Mouse (Mus musculus) liver, embryonic 14.5 days (tissue): ENCODE measurements at regions not wholly inside any gene's neighbourhood (a gene's known extent, or its start where the extent isn't known, plus 50 kb on each side); places are given as distances from the start of the nearest gene placed in this dataset.
A peak's percentile ranks its signal among the peaks of the same experiment; 100 is the strongest.

Experiments
- ATAC-seq: fragments of 200-750 bp; cut with Nextera tagmentation; 2 replicates; pipeline ENCODE4 v1.8.0; 2017; ENCODE audit warnings: moderate number of reproducible peaks, mild to moderate bottlenecking, moderate library complexity; ENCODE audit not compliant: insufficient read depth
- DNase-seq, 3 experiments: peaks; one replicate each; pipeline ENCODE4 v3.0.0-alpha.2; 2012 to 2013; ENCODE audit warnings: low read depth in 3 of 3, low spot score in 3 of 3
- H3K27ac ChIP-seq: fragments of 300-500 bp; sonication (generic); 2 replicates; pipeline ENCODE4 v1.5.1; 2014; ENCODE audit warnings: moderate library complexity, mild to moderate bottlenecking, control low read depth, inconsistent platforms
- H3K27me3 ChIP-seq: fragments of 300-500 bp; sonication (generic); 2 replicates; pipeline ENCODE4 v1.6.1; 2014; ENCODE audit warnings: mild to moderate bottlenecking, low read length, moderate library complexity; ENCODE audit not compliant: control insufficient read depth, insufficient read depth
- H3K36me3 ChIP-seq: fragments of 300-500 bp; sonication (generic); replicated peaks from 2 replicates; pipeline ENCODE4 v1.6.1; 2014; ENCODE audit warnings: low read depth; ENCODE audit not compliant: control insufficient read depth, insufficient read depth
- H3K4me1 ChIP-seq, 2 experiments: fragments of 200-500 bp in 1 of 2; fragments of 300-500 bp in 1 of 2; sonication (generic) in 1 of 2; replicated peaks; 2 replicates each; pipeline ENCODE4 v1.6.1; 2012 to 2014; ENCODE audit warnings: antibody characterized with exemption in 1 of 2, inconsistent platforms in 1 of 2, low read length in 1 of 2; ENCODE audit not compliant: control insufficient read depth in 2 of 2, insufficient read depth in 2 of 2
- H3K4me2 ChIP-seq: fragments of 300-500 bp; sonication (generic); 2 replicates; pipeline ENCODE4 v1.6.1; 2014; ENCODE audit warnings: low read depth, mild to moderate bottlenecking, control low read depth, moderate library complexity
- H3K4me3 ChIP-seq, 2 experiments: fragments of 200-500 bp in 1 of 2; fragments of 300-500 bp in 1 of 2; sonication (generic) in 1 of 2; 2 replicates each; pipeline ENCODE4 v1.5.1; 2012 to 2014; ENCODE audit warnings: low read depth in 2 of 2, low read length in 2 of 2, mild to moderate bottlenecking in 2 of 2, control low read depth in 1 of 2, inconsistent platforms in 1 of 2, moderate library complexity in 1 of 2; ENCODE audit not compliant: insufficient read depth in 1 of 2
- H3K9ac ChIP-seq: fragments of 300-500 bp; sonication (generic); replicated peaks from 2 replicates; pipeline ENCODE4 v1.6.1; 2014; ENCODE audit warnings: mild to moderate bottlenecking, control low read depth, moderate library complexity
- H3K9me3 ChIP-seq: fragments of 300-500 bp; sonication (generic); 2 replicates; pipeline ENCODE4 v1.6.1; 2016; ENCODE audit warnings: low read length, mixed read lengths; ENCODE audit not compliant: control insufficient read depth
- CTCF ChIP-seq: IDR thresholded peaks from 2 replicates; pipeline ENCODE4 v1.5.1; 2016; ENCODE audit warnings: antibody characterized with exemption, low read depth, control low read depth
- EP300 ChIP-seq: IDR thresholded peaks from 2 replicates; pipeline ENCODE4 v1.6.1; 2016; ENCODE audit warnings: antibody characterized with exemption, low read depth
- WGBS: fragments of 180-500 bp; shearing (Covaris S2); extraction: QIAGEN DNeasy Blood & Tissue Kit; methylation state at CpG from one replicate; pipeline ENCODE4 v1.1.7; 2014; ENCODE audit not compliant: insufficient replicate concordance; 5-methylcytosine and 5-hydroxymethylcytosine counted together

DNA sequence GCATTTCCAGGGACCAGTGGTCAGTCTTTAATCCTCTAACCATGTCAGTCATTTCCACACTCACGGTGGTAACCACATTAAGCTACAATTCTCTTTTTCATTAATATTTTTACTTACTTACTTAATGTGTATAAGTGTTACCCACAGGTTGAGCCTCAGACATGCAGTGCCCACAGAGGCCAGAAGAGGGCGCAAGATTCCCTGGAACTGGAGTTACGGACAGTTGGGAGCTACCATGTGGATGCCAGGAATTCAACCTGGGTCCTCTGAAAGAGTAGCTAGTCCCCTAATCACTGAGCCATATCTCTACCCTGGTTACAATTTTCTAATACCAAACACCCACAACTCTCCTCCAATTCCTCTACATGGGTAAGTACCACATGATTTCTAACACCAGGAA is 420.5 kb downstream of the Lrig3 start:
- H3K9ac ChIP-seq = no peak overlapping the region
- 52% methylated on average over 3 of the region's 3 CpGs for WGBS
- H3K36me3 ChIP-seq = no peaks in the 10 kb centered on the region
- ATAC-seq (no peak), DNase-seq (no peak)
- no peak overlapping the region for H3K4me3 ChIP-seq
- H3K9me3 ChIP-seq = no peaks in the 10 kb centered on the region
- H3K27ac ChIP-seq = no peak overlapping the region
- peak; percentile 43; the same call in 1 of the 2 replicates for TF ChIP-seq CTCF
- TF ChIP-seq EP300 = no peak
- no peaks in the 10 kb centered on the region for H3K27me3 ChIP-seq
- no peak overlapping the region for H3K4me2 ChIP-seq
- no peaks in the 10 kb centered on the region for H3K4me1 ChIP-seq

GRCm38 (mm10) chr10:126385644-126386043 is 419.7 kb downstream of the Lrig3 start:
- Histone ChIP-seq H3K27ac (no peak overlapping the region), H3K4me2 (no peak overlapping the region), H3K9ac (no peak overlapping the region), H3K4me1 (no peaks in the 10 kb centered on the region), H3K27me3 (no peaks in the 10 kb centered on the region), H3K4me3 (no peak overlapping the region), H3K9me3 (no peaks in the 10 kb centered on the region), H3K36me3 (no peaks in the 10 kb centered on the region)
- DNase-seq (no peak), ATAC-seq (no peak)
- 71% methylated on average over 6 of the region's 6 CpGs for WGBS
- TF ChIP-seq CTCF = no peak
- TF ChIP-seq EP300 = no peak

DNA sequence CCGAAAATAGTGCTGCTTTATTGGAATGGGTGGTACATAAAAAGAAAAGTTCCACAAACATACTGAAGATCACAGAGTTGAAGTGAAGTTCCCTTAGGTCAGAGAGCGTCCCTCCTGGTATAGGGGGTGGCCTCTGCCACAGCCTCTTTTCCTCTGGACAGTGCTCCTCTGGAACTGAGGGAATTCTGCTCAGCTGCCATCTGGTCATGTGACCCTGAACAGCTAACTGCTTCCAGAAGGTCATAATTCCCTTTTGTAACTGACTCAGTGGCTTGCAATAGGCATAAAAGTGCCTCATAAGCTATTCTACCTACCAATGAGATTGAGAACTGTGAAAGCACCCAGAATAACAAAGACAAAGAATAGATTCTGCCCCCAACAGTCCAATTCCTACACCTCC is 414.4 kb downstream of the Lrig3 start:
- H3K9me3 ChIP-seq = no peaks in the 10 kb centered on the region
- H3K9ac ChIP-seq = no peak overlapping the region
- DNase-seq (no peak), ATAC-seq (no peak)
- no peaks in the 10 kb centered on the region for H3K36me3 ChIP-seq
- H3K4me1 ChIP-seq = no peaks in the 10 kb centered on the region
- no peak overlapping the region for H3K27ac ChIP-seq
- H3K27me3 ChIP-seq = no peaks in the 10 kb centered on the region
- 50% methylated on average over 2 of the region's 2 CpGs for WGBS
- H3K4me3 ChIP-seq = no peak overlapping the region
- no peak overlapping the region for H3K4me2 ChIP-seq
- TF ChIP-seq CTCF (no peak), EP300 (no peak)

DNA sequence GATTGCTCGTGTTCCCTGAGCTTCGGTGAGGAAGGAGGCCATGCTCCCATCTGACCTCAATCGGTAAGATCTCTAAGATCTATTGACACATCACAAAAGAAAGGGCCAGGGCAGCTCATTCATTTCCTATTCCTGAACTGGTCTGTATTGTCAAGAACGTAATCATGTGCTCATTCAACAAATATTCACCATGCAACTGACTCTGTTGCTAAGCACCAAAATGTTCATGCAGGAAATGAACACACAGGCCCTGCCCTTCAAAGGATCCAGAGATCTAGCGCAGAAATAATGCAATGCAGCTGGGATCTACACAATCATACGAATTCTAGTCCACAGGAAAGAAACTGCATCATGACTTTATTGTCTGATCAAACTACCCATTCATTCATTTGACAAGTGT is 413.3 kb downstream of the Lrig3 start:
- no peaks in the 10 kb centered on the region for H3K27me3 ChIP-seq
- no peak for DNase-seq
- ATAC-seq = no peak
- WGBS = 38% methylated on average over 6 of the region's 6 CpGs
- no peaks in the 10 kb centered on the region for H3K9me3 ChIP-seq
- no peak overlapping the region for H3K9ac ChIP-seq
- no peak overlapping the region for H3K27ac ChIP-seq
- no peak overlapping the region for H3K4me2 ChIP-seq
- no peak for TF ChIP-seq EP300
- no peak for TF ChIP-seq CTCF
- H3K36me3 ChIP-seq = no peaks in the 10 kb centered on the region
- H3K4me3 ChIP-seq = no peak overlapping the region
- H3K4me1 ChIP-seq = no peaks in the 10 kb centered on the region

- no peak overlapping the region for H3K4me2 ChIP-seq
- no peak for DNase-seq
- 55% methylated on average over 6 of the region's 6 CpGs for WGBS
- H3K4me3 ChIP-seq = no peak overlapping the region
- H3K27me3 ChIP-seq = no peaks in the 10 kb centered on the region
- ATAC-seq = no peak
- H3K9me3 ChIP-seq = no peaks in the 10 kb centered on the region
- no peaks in the 10 kb centered on the region for H3K4me1 ChIP-seq
- no peak overlapping the region for H3K9ac ChIP-seq
- H3K36me3 ChIP-seq = no peaks in the 10 kb centered on the region
- TF ChIP-seq EP300 (no peak), CTCF (no peak)
- no peak overlapping the region for H3K27ac ChIP-seq
Measured at GRCm38 (mm10) chr10:126373906-126374305, 407.9 kb downstream of the Lrig3 start.
